Mouse (Mus musculus): Measurements from ENCODE around the gene Lrrc2. TPM values are rescaled to one million over a fixed set of nuclear protein-coding genes. Genes with fewer than 3 reads are reported as not detected.

The Lrrc2 gene
- total RNA-seq (2021): 100 to 1,000 TPM; 142 to 144 TPM

GRCm38 (mm10) chr9:110951397-110951796 lies at the start of gene Lrrc2:
Gene Lrrc2 (plus strand): TSS chr9:110951545.
- intact Hi-C loops (cut with DNase I): no loop called here
- DNase-seq (ENCODE audit: low spot score): no peak

DNA sequence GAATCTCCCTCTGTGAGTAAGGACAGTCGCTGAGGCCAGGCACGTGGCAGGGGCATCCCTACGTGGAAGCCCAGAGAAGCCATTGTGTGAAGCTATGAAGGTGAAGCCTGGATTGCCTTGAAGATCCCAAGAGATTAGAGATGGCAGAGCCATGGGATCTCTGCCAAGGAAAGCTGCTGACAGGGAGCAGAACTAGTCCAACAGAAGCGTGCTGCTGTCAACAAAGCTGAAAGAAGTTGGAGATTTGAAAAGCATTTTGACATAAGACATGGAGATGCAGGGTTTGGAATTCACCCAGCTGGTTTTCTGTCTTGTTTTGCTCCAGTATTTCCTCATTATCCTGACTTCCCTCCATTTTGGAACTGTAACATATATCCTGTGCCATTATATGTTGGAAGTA lies 49.1 kb upstream of the Lrrc2 start:
- no peak for DNase-seq (ENCODE audit: low spot score)
- intact Hi-C loops (cut with DNase I): no loop called here

DNA sequence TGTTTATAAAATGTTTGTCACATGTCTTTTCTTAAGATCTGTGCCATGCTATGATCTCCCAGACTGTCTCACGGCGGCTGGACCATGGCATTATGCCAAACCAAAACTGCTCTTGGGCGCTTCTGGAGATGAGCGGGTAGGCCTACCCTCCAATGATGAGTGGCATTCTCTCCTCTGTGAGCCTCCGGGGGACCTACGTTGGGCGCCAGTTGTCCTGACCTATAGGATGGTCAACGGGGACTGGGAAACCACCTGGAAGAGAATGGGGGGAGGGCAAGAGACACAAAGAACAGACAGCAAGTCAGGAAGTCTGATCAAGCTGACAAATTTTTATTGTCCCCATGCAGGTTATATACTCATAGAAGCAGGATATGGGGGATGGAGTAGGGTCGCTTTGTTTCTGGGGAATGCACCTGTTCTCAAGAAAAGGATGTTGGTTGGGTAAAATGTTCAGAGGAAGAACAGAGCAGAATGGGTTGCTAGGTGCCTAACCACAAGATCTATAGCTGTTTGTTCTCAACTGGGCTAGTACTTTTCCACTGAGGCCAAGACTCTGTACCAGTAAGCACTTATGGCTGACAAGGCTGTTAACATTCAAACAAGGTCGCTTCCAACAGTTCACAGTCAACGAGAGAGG lies 44.0 kb upstream of the Lrrc2 start:
- intact Hi-C loops (cut with DNase I): no loop called here

DNA sequence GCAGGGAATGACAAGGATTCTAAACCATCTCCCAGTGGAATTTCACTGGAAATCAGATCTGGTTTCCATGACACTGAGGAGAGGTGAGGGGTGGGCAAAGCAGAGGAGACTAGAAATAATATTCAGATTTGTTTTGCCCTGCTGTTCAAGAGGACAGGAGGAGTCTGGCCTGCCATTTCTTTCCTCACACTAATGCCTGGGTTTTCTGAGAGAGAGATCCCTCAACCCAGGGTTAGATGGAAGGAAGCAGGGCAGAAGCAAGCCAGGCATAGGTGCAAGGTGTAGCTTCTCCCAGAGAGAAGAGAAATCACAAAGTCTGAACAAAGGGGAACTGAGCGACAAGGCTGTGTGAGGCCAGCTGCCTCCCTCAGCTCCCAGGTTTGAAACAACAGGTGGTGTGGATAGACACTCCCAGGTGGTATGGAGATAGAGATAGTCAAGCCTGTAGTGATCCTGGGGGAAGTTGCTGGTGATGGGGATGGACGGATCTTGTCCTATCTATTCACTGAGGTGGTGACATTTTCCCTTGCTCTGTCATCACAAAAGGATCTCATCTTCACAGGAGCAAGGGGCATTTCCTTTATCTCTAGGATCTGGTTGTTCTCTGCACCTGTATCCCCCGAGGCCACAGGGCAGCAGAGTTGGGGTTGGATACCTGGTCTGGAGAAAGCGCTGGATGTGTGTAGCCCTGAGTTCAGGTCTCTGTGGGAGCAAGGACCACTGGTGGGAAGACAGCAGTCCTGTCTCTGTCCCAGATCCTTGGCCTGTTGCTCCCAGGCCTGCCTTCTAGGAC lies 43.3 kb upstream of the Lrrc2 start:
- DNase-seq (ENCODE audit: low spot score): no peak
- intact Hi-C loops (cut with DNase I): no loop called here

More for the DNA sequence above, 44.0 kb upstream of the Lrrc2 start:
- DNase-seq (ENCODE audit: low spot score): no peak

DNA sequence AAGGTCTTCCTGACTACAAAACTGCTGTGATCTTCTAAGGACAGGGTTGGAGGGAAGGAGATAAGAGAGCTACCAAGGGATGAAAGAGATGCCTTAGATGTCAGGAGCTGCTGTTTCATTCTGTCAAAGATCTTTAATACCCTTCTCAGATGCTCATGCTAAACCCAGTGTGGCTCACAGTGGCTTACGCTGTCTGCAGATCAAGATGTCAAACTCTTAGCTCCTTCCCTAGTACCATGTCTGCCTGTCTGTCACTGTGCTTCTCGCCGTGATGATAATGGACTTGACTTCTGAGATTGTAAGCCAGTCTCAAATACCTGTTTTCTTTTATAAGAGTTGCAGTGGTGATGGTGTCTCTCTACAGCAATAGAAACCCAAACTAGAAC lies 42.7 kb upstream of the Lrrc2 start:
- DNase-seq (ENCODE audit: low spot score): no peak
- intact Hi-C loops (cut with DNase I): no loop called here

- intact Hi-C loops (cut with DNase I): no loop called here
- DNase-seq (ENCODE audit: low spot score): no peak
Observed at GRCm38 (mm10) chr9:110909371-110909967, 41.9 kb upstream of the Lrrc2 start.

GRCm38 (mm10) chr9:110914631-110915236 lies 36.6 kb upstream of the Lrrc2 start:
- intact Hi-C loops (cut with DNase I): no loop called here

DNA sequence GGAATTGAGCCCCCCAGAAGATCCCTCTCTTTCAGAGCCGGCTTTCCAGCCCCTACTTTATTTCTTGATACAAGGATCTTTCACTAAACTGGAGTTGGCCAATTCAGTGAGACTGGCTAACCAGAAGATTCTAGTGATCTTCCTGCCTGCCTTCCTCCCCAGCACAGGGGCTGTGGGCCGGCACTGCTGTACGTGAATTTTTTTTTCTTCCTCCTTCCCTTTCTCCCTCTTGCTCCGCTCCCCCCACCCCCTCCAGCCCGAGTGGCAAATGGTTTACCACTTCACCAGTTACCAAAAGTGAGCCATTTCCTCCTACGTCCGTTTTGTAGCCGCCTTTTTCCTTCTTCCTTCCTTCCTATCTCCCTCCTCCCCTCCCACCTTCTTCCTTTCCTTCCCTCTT lies 35.9 kb upstream of the Lrrc2 start:
- DNase-seq (ENCODE audit: low spot score): no peak
- intact Hi-C loops (cut with DNase I): no loop called here

More at GRCm38 (mm10) chr9:110914631-110915236, 36.6 kb upstream of the Lrrc2 start:
- no peak for DNase-seq (ENCODE audit: low spot score)

- no peak for DNase-seq (ENCODE audit: low spot score)
- intact Hi-C loops (cut with DNase I): no loop called here
Observed at GRCm38 (mm10) chr9:110916786-110917185, 34.6 kb upstream of the Lrrc2 start, which contains the start of gene Fam240a. Gene Fam240a (minus strand): TSS chr9:110916861.

DNA sequence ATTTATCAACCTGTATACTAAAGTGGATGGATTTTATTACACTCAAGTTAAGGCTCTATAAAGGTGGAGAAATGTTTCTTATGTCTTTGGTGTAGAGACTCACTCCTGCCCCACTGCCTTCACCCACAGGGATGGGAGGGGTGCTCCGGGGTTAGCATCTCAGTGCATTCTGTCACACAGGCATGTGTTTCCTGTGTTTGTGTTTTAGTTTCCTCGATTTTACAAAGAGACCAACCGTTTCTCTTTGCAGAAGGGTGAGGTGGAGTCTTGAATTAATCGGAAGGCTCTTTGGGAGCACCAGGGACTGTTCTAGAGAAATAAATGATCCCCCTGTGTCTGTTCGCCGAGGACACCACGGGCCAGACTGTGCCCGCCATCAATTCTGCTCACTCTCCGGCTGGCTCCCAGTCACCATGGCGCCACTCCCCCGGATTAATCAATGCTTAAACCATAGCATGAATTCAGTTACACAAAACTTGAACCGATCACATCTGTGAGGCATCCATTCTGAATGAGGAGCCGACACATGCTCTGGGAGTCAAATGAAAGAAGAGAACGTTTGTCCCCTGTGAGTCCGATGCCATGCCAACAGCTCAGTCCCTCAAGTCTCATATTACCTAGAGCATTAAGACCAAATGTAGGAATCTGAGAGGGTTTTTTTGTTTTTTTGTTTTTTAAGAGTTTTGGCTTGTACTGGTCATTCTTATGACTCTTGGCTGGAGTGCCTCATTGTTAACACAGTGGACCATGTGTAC lies 30.5 kb upstream of the Lrrc2 start:
- intact Hi-C loops (cut with DNase I): loop anchor here (2.0 to 5.0 kb wide), 2 partner anchors 40 to 76 kb away; partner anchors contain the start of gene Tmie
- no peak for DNase-seq (ENCODE audit: low spot score)

- no peak for DNase-seq (ENCODE audit: low spot score)
- intact Hi-C loops (cut with DNase I): loop anchor here (2.0 to 5.0 kb wide), 4 partner anchors 22 to 150 kb away; no protein-coding TSS in a partner anchor
Observed at GRCm38 (mm10) chr9:110922759-110923158, 28.6 kb upstream of the Lrrc2 start.

- DNase-seq (ENCODE audit: low spot score): no peak
- intact Hi-C loops (cut with DNase I): no loop called here
Observed at GRCm38 (mm10) chr9:110931573-110931972, 19.8 kb upstream of the Lrrc2 start.

- peak; percentile 17 for DNase-seq (ENCODE audit: low spot score)
- intact Hi-C loops (cut with DNase I): no loop called here
Observed at GRCm38 (mm10) chr9:110933850-110934437, 17.4 kb upstream of the Lrrc2 start.

DNA sequence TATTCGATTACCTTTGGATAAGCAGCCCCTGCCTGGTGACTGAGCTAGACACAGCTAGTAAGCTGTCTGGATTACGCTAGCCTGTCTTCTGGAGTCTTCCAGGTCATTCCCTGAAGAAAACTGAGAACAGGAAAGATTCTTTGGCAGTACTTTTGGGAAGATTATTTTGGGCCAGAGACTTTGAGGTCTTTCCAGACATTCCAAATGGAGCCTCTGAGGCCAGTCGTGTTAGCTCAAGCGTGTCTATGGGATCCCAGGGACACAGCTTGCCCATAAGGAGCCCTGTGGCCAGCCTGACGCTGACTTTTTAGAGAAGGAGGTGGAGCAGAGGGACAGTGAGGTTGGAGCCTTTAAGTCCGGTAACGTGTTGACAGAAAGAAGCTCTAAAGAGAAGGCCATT lies 15.4 kb upstream of the Lrrc2 start:
- intact Hi-C loops (cut with DNase I): no loop called here
- no peak for DNase-seq (ENCODE audit: low spot score)

DNA sequence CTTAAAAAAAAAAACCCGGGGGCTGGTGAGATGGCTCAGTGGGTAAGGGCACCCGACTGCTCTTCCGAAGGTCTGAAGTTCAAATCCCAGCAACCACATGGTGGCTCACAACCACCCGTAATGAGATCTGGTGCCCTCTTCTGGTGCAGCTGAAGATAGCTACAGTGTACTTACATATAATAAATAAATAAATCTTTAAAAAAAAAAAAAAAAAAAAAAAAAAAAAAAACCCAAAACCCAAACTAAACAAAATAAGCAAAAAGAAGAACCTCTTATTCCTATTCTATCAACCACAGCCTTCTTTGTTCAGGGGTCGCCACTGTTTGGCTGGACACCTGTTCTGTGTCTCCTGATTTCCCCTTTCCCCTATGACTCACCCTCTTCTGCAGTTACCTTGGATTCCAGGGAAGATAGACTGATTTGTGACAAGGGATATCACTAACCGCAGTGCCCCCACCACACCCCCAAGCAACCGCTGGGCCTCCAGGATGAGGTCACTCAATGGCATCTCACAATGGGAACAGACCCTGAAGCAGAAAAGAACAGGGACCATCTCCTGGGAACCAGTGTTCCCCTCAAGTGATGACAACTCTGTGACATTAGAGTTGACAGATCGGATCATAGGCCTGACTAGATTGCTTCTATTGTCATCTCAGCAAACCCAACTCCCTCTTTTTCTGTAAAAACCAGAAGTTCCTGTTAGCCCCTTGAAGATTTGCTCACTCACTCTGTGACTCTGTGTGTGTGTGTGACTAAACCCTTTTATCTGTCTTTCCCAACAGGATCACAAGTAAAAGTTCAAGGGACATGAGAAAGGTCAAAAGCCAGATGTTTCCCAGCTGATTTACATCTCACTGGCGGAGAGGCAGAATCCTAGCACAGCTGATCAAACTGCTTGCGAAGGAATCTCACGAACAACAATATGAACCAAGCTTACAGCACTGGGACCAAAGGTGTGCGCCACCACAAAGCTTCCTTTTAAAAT lies 13.5 kb upstream of the Lrrc2 start:
- intact Hi-C loops (cut with DNase I): no loop called here
- DNase-seq (ENCODE audit: low spot score): no peak

GRCm38 (mm10) chr9:110944265-110944664 lies 7.1 kb upstream of the Lrrc2 start:
- DNase-seq (ENCODE audit: low spot score): no peak
- intact Hi-C loops (cut with DNase I): loop anchor here (2.0 to 5.0 kb wide), 2 partner anchors 21 to 67 kb away; partner anchors contain the start of gene Als2cl

- DNase-seq (ENCODE audit: low spot score): no peak
- intact Hi-C loops (cut with DNase I): loop anchor here (2.0 kb wide), 1 partner anchor 23 kb away; no protein-coding TSS in a partner anchor
Observed at GRCm38 (mm10) chr9:110945343-110945742, 6.0 kb upstream of the Lrrc2 start.

DNA sequence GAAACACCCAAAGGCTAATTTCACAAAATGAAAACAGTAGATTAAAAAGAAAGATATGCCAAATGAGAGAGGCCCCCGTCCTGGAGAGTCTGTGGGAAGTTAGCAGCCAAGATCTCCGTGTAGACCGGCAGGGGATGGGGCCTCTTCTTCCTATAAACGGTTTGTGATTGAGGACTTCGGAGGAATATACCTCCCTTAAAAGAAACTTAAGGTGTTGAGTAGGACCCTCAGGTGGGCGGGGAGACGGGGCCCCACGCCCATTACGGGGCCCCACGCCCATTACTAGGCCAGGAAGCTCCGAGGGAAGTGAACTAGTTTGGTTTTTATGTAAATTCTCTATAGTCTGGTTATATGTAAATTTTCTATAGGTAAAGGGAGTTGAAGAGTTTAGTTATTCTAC lies 5.4 kb upstream of the Lrrc2 start, which contains the start of gene Tdgf1:
Gene Tdgf1 (minus strand): TSS at position 233 of the 400 bp plus-strand sequence.
- intact Hi-C loops (cut with DNase I): loop anchor here (2.0 kb wide), 1 partner anchor 23 kb away; no protein-coding TSS in a partner anchor

More for the DNA sequence above, 5.4 kb upstream of the Lrrc2 start, which contains the start of gene Tdgf1:
- no peak for DNase-seq (ENCODE audit: low spot score)
